Mouse (Mus musculus) liver, embryonic 16.5 days (tissue): ENCODE measurements around the gene Lrfn1. TPM values are rescaled to one million over a fixed set of nuclear protein-coding genes. Genes with fewer than 3 reads are reported as not detected.

ENCODE experiments used
- ATAC-seq: fragments of 200-750 bp; cut with Nextera tagmentation; 2 replicates; pipeline ENCODE4 v1.8.0; 2017; ENCODE audit warnings: low read depth, mild to moderate bottlenecking, moderate number of reproducible peaks, moderate library complexity
- H3K27ac ChIP-seq: fragments of 300-500 bp; sonication (generic); 2 replicates; pipeline ENCODE4 v1.5.1; 2014; ENCODE audit warnings: mild to moderate bottlenecking, low read length
- H3K27me3 ChIP-seq: fragments of 300-500 bp; sonication (generic); 2 replicates; pipeline ENCODE4 v1.6.1; 2014; ENCODE audit warnings: low read depth, low read length, mixed read lengths; ENCODE audit not compliant: control insufficient read depth, insufficient read depth
- H3K36me3 ChIP-seq: fragments of 300-500 bp; sonication (generic); 2 replicates; pipeline ENCODE4 v1.6.1; 2014; ENCODE audit warnings: mild to moderate bottlenecking; ENCODE audit not compliant: control insufficient read depth, insufficient read depth
- H3K4me1 ChIP-seq: fragments of 300-500 bp; sonication (generic); 2 replicates; pipeline ENCODE4 v1.6.1; 2014; ENCODE audit warnings: low read depth, low read length, mixed read lengths; ENCODE audit not compliant: control insufficient read depth
- H3K4me2 ChIP-seq: fragments of 300-500 bp; sonication (generic); 2 replicates; pipeline ENCODE4 v1.6.1; 2014; ENCODE audit warnings: low read depth, low read length, mixed read lengths
- H3K4me3 ChIP-seq: fragments of 300-500 bp; sonication (generic); 2 replicates; pipeline ENCODE4 v1.5.1; 2014; ENCODE audit warnings: low read depth, mild to moderate bottlenecking, low read length
- H3K9ac ChIP-seq: fragments of 300-500 bp; sonication (generic); 2 replicates; pipeline ENCODE4 v1.6.1; 2014; ENCODE audit warnings: low read depth, low read length
- H3K9me3 ChIP-seq: fragments of 300-500 bp; sonication (generic); replicated peaks from 2 replicates; pipeline ENCODE4 v1.6.1; 2016; ENCODE audit warnings: low read length; ENCODE audit not compliant: control insufficient read depth
- WGBS: fragments of 180-500 bp; shearing (Covaris S2); extraction: QIAGEN DNeasy Blood & Tissue Kit; methylation state at CpG from one replicate; pipeline ENCODE4 v1.1.7; 2014; ENCODE audit not compliant: insufficient replicate concordance; 5-methylcytosine and 5-hydroxymethylcytosine counted together
- polyA plus RNA-seq: library from polyadenylated mRNA; unstranded; fragments of >200 nt; fragmentation: Nextera tagmentation; extraction: Ambion mirVana; gene quantifications from 2 replicates; pipeline ENCODE4 v1.2.1, GENCODE M21; 2015

Gene Lrfn1
- polyA plus RNA-seq, 1 experiment from 2014 or later = 0.12 TPM

GRCm38 (mm10) chr7:28432252-28432651 is 19.5 kb upstream of the Lrfn1 start:
- H3K27me3 ChIP-seq = no peaks in the 10 kb centered on the region
- H3K4me1 ChIP-seq = peaks cover 59% of the 10 kb centered on the region
- peak overlapping the region; percentile 84 for H3K27ac ChIP-seq
- H3K4me2 ChIP-seq = peak overlapping the region; percentile 58
- peak; percentile 1; the same call in 1 of the 2 replicates for ATAC-seq
- H3K36me3 ChIP-seq = no peaks in the 10 kb centered on the region
- peak overlapping the region; percentile 4 for H3K9ac ChIP-seq
- no peaks in the 10 kb centered on the region for H3K9me3 ChIP-seq
- H3K4me3 ChIP-seq = peak overlapping the region; percentile 1
- 20% methylated on average over 2 of the region's 2 CpGs for WGBS

GRCm38 (mm10) chr7:28435660-28436259 is 16.0 kb upstream of the Lrfn1 start:
- peaks cover 52% of the 10 kb centered on the region for H3K4me1 ChIP-seq
- 1% methylated on average over 41 of the region's 70 CpGs for WGBS
- no peaks in the 10 kb centered on the region for H3K36me3 ChIP-seq
- H3K9ac ChIP-seq = peak overlapping the region; percentile 91
- 0 out of 2 replicates have a peak, but pooled peaks have one; percentile 1 for ATAC-seq
- peak overlapping the region; percentile 85 for H3K4me3 ChIP-seq
- H3K9me3 ChIP-seq = no peaks in the 10 kb centered on the region
- H3K27me3 ChIP-seq = no peaks in the 10 kb centered on the region
- peak overlapping the region; percentile 75 for H3K4me2 ChIP-seq
- H3K27ac ChIP-seq = peak overlapping the region; percentile 68

GRCm38 (mm10) chr7:28436271-28436904 is 15.4 kb upstream of the Lrfn1 start:
- under 1% methylated on average over 32 of the region's 64 CpGs for WGBS
- H3K9me3 ChIP-seq = no peaks in the 10 kb centered on the region
- no peaks in the 10 kb centered on the region for H3K27me3 ChIP-seq
- peak overlapping the region; percentile 85 for H3K4me3 ChIP-seq
- peaks cover 47% of the 10 kb centered on the region for H3K4me1 ChIP-seq
- peak overlapping the region; percentile 87 for H3K27ac ChIP-seq
- H3K9ac ChIP-seq = peak overlapping the region; percentile 91
- peak overlapping the region; percentile 94 for H3K4me2 ChIP-seq
- H3K36me3 ChIP-seq = no peaks in the 10 kb centered on the region
- ATAC-seq = peak; percentile 95

- Histone ChIP-seq H3K4me3 (peak within 1 kb of the TSS; percentile 85), H3K9ac (peak within 1 kb of the TSS; percentile 77), H3K4me1 (peaks cover 40% of the 10 kb centered on the region), H3K36me3 (no peaks in the 10 kb centered on the region), H3K9me3 (no peaks in the 10 kb centered on the region), H3K27me3 (no peaks in the 10 kb centered on the region), H3K4me2 (peak within 1 kb of the TSS; percentile 94), H3K27ac (peak within 1 kb of the TSS; percentile 87)
- WGBS = 7% methylated on average over 16 of the region's 16 CpGs
- ATAC-seq = peak; percentile 20
These were observed 14.7 kb upstream of the Lrfn1 start, which contains the start of gene Gmfg for GRCm38 (mm10) chr7:28436932-28437570. Gene Gmfg, plus strand, starts transcription at chr7:28437447.

- no peak overlapping the region for H3K27ac ChIP-seq
These were observed 13.8 kb upstream of the Lrfn1 start for GRCm38 (mm10) chr7:28437964-28438363.

GRCm38 (mm10) chr7:28438771-28439170 is 13.0 kb upstream of the Lrfn1 start:
- H3K27me3 ChIP-seq = no peaks in the 10 kb centered on the region
- H3K4me2 ChIP-seq = no peak overlapping the region
- no peaks in the 10 kb centered on the region for H3K9me3 ChIP-seq
- no peak for ATAC-seq
- H3K4me1 ChIP-seq = peaks cover 23% of the 10 kb centered on the region
- no peak overlapping the region for H3K27ac ChIP-seq
- no peaks in the 10 kb centered on the region for H3K36me3 ChIP-seq
- no peak overlapping the region for H3K4me3 ChIP-seq
- 40% methylated on average over 2 of the region's 2 CpGs for WGBS
- no peak overlapping the region for H3K9ac ChIP-seq

More at GRCm38 (mm10) chr7:28437964-28438363, 13.8 kb upstream of the Lrfn1 start:
- no peak for ATAC-seq
- Histone ChIP-seq H3K36me3 (no peaks in the 10 kb centered on the region), H3K4me2 (no peak overlapping the region), H3K27me3 (no peaks in the 10 kb centered on the region), H3K9ac (no peak overlapping the region), H3K9me3 (no peaks in the 10 kb centered on the region), H3K4me3 (no peak overlapping the region), H3K4me1 (peaks cover 31% of the 10 kb centered on the region)

GRCm38 (mm10) chr7:28440739-28441138 is 11.0 kb upstream of the Lrfn1 start:
- H3K27ac ChIP-seq = peak overlapping the region; percentile 63
- peak overlapping the region; percentile 40 for H3K4me3 ChIP-seq
- H3K4me2 ChIP-seq = peak overlapping the region; percentile 8; the same call in 1 of the 2 replicates
- no peaks in the 10 kb centered on the region for H3K9me3 ChIP-seq
- H3K27me3 ChIP-seq = no peaks in the 10 kb centered on the region
- H3K4me1 ChIP-seq = peaks cover 7% of the 10 kb centered on the region
- H3K9ac ChIP-seq = peak overlapping the region; percentile 35
- 3% methylated on average over 2 of the region's 2 CpGs for WGBS
- ATAC-seq = no peak
- no peaks in the 10 kb centered on the region for H3K36me3 ChIP-seq

GRCm38 (mm10) chr7:28441776-28442485 is 9.8 kb upstream of the Lrfn1 start:
- H3K4me1 ChIP-seq = peaks cover 7% of the 10 kb centered on the region
- H3K4me2 ChIP-seq = peak overlapping the region; percentile 27
- 39% methylated on average over 14 of the region's 14 CpGs for WGBS
- H3K9ac ChIP-seq = no peak overlapping the region
- H3K36me3 ChIP-seq = no peaks in the 10 kb centered on the region
- no peak for ATAC-seq
- H3K27me3 ChIP-seq = no peaks in the 10 kb centered on the region
- peak overlapping the region; percentile 68 for H3K27ac ChIP-seq
- H3K4me3 ChIP-seq = peak overlapping the region; percentile 32
- no peaks in the 10 kb centered on the region for H3K9me3 ChIP-seq
